Mouse (Mus musculus) adrenal gland, postnatal 25 days (tissue): ENCODE measurements around the gene Cat. TPM values are rescaled to one million over a fixed set of nuclear protein-coding genes. Genes with fewer than 3 reads are reported as not detected.

Source experiments
- DNase-seq: peaks from one replicate; pipeline ENCODE4 v3.0.0; 2021; ENCODE audit warnings: mixed read lengths
- total RNA-seq: library from RNA; stranded (reverse); gene quantifications from 2 replicates; pipeline ENCODE4 v1.2.3, GENCODE M21; 2021

The Cat gene
- total RNA-seq, 1 experiment from 2014 or later = 332 TPM

- DNase-seq = no peak
These were observed 48.4 kb downstream of the Cat start for GRCm38 (mm10) chr2:103436534-103436933.

- DNase-seq = no peak
These were observed 49.9 kb downstream of the Cat start for GRCm38 (mm10) chr2:103435110-103435509.

DNA sequence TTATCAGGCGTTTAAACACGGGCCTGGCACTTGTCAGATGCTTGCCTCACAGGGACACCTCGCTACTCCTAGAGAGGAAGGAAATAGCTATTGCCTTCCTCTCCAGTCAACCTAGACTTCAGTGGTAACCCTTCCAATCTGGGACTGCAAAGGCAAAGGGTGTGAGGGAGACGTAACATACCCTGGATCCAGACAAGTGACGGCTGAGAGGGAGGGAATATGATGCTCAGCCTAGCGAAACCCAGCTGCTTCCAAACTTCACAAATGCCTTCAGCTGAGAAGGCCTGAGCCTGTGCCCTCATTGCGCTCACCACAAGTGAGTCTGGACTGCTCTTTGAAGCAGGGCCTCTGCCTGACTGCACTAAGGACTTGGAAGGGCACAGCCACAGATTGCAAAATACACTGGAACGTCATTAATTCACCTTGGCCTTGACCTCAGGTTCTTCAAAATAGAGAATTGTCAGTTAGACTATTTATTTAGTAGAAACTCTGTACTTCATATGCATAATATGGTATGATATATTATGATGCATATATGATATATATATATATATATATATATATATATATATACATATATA lies 52.2 kb downstream of the Cat start:
- no peak for DNase-seq

- no peak for DNase-seq
These were observed 54.2 kb downstream of the Cat start for GRCm38 (mm10) chr2:103430712-103431111.

GRCm38 (mm10) chr2:103428356-103428755 lies 56.6 kb downstream of the Cat start:
- no peak for DNase-seq

- DNase-seq = no peak
These were observed 59.4 kb downstream of the Cat start for GRCm38 (mm10) chr2:103425456-103426063.

DNA sequence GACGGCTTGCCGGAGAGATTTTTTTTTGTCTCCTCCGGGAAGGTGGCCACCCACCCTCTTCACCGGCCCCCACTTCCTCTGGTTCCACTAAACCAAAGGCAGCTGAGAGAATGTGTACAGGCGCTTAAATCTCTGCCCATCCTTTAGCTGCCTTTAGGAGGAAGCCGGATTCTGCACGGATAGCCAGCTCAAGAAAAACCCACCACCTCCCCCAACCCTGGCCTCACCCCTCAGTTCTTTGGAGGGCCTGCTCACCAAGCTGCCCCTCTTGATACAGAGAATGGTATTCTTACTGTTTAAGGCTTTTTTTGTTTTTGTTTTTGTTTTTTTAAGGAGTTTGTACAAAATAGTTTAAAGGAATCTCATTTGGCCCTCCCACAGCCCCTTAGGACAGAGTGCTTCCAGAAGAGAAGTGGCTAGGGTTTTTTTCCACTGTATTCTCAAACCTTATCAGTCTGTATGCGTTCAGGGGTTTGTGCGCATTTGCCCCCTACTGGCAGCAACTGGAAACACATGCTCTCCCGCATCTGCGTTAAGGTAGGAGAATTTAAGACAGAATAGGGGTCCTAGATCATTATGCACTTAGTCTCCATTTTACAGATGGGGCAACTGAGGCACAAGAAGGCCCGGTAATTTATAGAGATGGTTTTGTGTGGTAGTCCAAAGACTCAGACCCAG lies 60.5 kb downstream of the Cat start:
- DNase-seq = peak; percentile 48

DNA sequence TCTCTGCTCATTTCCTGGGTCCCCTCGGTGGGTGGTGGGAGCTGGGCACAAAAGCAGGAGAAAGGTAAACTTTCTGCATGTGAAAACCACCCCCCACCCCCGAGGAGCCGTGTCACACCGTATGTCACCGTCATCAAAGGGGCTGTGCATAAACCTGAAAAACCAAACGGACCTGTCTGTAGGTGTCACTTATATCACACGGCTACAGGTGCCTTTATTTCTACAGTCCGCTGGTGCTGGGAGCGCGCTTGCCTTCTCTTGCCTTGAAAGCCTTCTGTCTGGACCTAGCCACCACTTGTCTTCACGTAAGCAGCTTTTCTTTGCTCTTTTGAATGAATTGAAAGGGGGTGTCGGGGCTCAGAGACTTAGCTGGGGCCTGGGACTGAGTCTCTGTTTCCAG lies 61.1 kb downstream of the Cat start:
- no peak for DNase-seq

DNA sequence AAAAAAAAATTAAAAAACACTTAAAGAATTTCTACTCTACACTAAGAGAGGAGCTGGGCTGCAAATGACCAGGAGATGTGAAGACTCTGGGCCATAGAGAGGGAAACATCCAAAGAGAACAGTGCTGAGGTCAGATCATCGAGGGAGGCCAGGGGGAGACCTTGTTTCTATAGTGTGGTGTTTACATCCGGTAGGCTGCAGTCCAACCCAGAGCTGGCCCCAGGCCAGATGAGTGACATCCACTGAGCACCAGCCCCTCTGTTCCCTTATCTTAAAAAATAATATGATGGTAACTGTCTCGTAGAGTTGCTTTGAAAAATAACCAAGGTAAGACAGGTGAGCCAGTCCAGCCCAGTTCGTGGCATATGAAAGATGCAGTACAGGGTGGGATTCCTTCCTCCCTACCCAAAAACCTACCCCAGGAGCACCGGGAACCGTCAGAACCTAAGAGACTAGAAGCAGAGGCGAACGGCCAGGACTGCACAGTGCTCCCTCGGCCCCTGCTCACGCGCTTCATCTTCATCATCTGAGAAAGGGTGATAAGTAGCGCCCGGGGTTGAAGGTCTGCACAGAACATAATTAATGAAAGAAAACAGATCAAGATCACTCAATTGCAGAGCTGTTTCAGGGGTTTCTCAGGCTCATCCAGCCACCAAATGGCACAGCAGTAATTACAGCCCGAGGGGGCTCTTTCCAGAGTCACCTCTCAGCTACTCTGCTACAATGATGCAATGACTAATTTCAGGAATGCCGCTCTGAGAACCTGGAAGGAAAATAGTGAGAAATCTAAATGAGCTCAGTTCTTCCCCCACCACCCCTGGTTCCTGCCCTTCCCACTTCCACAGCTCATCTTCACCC lies 64.1 kb downstream of the Cat start:
- DNase-seq = no peak

DNA sequence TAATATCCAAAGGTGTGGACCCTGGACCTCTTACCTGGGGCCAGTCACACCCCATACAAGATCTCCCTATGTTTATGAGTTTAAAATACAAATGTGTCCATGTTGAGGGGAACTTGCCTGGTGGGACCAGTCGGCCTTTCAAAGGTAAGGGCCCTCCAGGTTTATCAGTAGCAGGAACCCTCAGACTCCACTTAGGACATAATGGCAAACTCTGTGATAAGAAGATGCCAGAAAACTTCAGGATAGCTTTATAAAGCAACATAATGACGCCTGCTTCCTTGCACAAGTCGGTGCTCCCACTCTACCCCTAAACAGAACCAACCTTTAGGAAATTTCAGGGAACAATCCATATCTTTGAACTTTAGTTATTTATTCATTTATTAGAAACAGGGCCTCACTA lies 69.2 kb downstream of the Cat start:
- DNase-seq = no peak

GRCm38 (mm10) chr2:103413381-103413780 lies 71.6 kb downstream of the Cat start:
- DNase-seq = no peak

DNA sequence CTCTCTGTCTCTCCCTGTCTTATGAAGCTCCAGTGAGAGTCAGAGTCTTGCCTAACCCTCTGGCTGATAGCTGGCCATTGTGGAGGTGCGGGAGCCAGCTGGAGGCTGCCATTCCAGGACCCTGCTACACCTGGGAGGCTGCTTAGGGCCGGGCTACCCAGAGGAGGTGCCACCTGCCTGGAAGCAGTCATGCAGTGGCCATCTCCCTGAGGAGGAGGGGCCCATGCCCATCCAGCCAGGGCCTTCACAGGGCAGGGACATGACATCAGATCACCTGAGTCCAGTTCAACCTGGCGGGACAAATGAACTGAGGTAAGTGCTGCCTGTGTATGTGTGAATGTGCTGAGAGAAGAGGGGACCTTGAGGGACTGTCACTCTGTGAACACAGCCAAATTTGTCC lies 73.1 kb downstream of the Cat start:
- DNase-seq = no peak

DNA sequence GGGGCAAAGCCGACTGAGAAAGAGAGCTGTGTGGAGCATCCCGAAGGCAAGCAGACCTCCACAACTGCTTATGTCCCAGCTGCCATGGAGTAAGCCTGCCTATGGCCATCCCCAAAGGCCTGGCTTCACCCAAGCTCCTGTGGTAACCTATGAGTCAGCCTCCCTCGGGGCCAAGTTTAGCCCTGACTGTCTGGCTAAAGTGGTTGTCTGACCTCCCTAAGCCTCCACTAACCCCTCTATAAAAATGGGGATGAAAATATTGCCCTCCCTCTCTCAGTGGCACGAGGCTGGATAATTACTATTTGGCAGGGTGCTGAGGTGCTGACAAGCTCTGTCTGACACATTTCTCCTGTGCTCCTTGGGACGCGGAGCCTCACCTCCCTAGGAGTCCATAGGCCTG lies 73.6 kb downstream of the Cat start, which contains the start of gene Elf5:
Elf5 (plus strand) TSS at position 341 of the 400 bp plus-strand sequence.
- peak; percentile 22 for DNase-seq

DNA sequence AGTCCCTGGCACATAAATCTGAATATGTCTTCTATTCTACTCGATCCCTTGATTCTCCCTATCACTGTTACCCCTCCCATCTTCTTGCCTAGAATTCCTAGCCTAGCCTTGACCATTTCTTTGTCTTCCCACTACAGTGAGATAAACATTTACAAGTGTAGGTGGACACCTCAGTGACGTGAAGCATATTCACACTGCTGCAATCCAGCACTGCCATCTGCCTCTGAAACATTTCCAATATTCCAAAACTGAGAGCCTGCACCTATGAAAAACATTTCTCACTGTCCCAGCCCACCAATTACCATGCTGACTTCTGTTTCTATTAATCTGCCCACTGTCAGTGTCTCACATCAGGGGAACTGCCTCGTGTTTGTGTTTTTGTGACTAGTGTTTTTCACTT lies 78.7 kb downstream of the Cat start:
- DNase-seq = no peak

Other genes with a start within 250 kb of the Cat start
- 0.52 and 1.00 TPM in 2 replicates for gene Ehf, start 181.9 kb downstream of the Cat start, total RNA-seq
- not detected in 2 replicates for gene Elf5, start 73.5 kb downstream of the Cat start, total RNA-seq
- 20.6 and 38.4 TPM in 2 replicates for gene Abtb2, start 81.2 kb upstream of the Cat start, total RNA-seq